Mouse (Mus musculus) megakaryocyte, embryonic 14.5 days (primary cell): ENCODE results near the gene Exoc3l.

ENCODE experiments used
- FLI1 ChIP-seq: IDR thresholded peaks from 2 replicates; pipeline ENCODE4 v1.6.1; 2012; ENCODE audit warnings: low read length, inconsistent platforms, mixed read lengths
- GATA1 ChIP-seq: IDR thresholded peaks from 3 replicates; pipeline ENCODE4 v1.6.1; 2012; ENCODE audit warnings: mixed read lengths, low read length, inconsistent platforms, borderline replicate concordance

- TF ChIP-seq GATA1 (no peak), FLI1 (no peak)
Measured at GRCm38 (mm10) chr8:105270101-105270915, 25.6 kb downstream of the Exoc3l start.
